9 mouse cellular contexts compared by ENCODE assay signal in the genomic region with DNA sequence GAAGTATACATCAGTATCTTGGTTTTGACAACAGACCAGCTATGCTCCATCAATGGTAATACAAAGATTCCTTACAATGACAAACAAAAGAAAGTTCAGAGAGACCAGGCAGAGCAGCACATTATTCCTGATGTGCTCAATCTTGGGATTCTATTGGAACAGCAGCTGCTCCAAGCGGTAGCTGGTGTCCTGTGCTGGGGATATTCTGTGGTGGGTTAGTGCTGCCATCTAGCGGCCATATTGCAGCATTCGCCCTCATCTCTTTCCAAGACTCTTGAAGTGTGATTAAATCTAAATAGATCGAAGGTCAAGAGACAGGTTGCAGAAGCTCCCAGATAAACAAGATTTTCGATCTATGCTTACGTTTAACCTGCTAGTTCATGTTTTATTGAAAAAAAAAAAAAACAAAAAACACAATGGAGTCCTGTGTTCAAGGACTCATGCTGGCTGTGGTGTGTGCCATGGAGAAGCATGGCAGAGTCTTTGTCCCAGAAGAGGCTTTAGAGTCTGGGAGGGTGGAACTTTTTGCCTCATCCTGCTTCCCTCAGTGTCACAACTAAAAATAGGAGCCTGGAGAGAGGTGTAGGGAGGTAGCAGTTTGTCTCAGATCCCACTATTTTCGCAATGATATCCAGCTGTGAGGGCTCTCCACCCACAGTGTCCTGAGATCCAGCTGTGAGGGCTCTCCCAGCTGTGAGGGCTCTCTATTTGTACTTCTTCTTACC.
DNase-seq lines count a peak whose midpoint lies in the region; ATAC-seq and TF ChIP-seq lines count a peak whose summit lies in the region.
"Had no signal": no experiment of that assay in that cellular context is flagged by ENCODE, and none has a peak within 500 bp of the region (broad histone marks: within the 10 kb centered on the region; RNA-seq: fewer than 3 reads in every experiment).

No protein-coding gene starts in this region.

- TF ChIP-seq EP300 in MEL (IDR thresholded peaks at IDR 0.05; ENCODE audit: low read depth in 1 of 2, low read length in 2 of 2) = no peak

- DNase-seq in MEL (ENCODE audit: low read depth, low spot score) = peak; percentile 60
- peak; percentile 92 for DNase-seq in brain, embryonic 14.5 days (ENCODE audit: low read depth)
- peak; percentile 78 for DNase-seq in heart, postnatal 4 days
- peak; percentile 65 for DNase-seq in layer of hippocampus, adult 9-10 months (ENCODE audit: low spot score)
- DNase-seq in lung, postnatal 36 days = peak; percentile 78
- peak; percentile 88 for DNase-seq in retina, postnatal 1 day

- ATAC-seq in erythroid progenitor cell, adult 5-6 weeks (replicated peaks; ENCODE audit: low FRiP score, poor library complexity, severe bottlenecking) = 0 out of 2 replicates have a peak, but pooled peaks have one; percentile 42
- no peak for ATAC-seq in activated CD4-positive, CD25-positive, alpha-beta regulatory T cell, adult 4 months

- peak; percentile 67 for TF ChIP-seq RAD21 in MEL (IDR thresholded peaks at IDR 0.05; ENCODE audit: low read depth, low read length)

- peak; percentile 70 to 83 (median 73) for TF ChIP-seq CTCF in MEL (IDR thresholded peaks at IDR 0.05 in 2 of 3, conservative IDR thresholded peaks at IDR 0.05 in 1 of 3; ENCODE audit: control insufficient read depth in 1 of 3, insufficient read depth in 1 of 3, low read depth in 2 of 3, low read length in 3 of 3, poor library complexity in 1 of 3, severe bottlenecking in 1 of 3)
- TF ChIP-seq CTCF in brain, embryonic 14.5 days (IDR thresholded peaks at IDR 0.05; ENCODE audit: borderline replicate concordance, extremely low read depth, insufficient read depth, insufficient read length) = peak; percentile 89

- no peaks in the 10 kb centered on the region for H3K9me3 ChIP-seq in MEL (replicated peaks; ENCODE audit: insufficient read depth, low read length)
- H3K9me3 ChIP-seq: liver, embryonic 15.5 days had no signal

- H3K79me2 ChIP-seq in MEL (ENCODE audit: control insufficient read depth, insufficient read depth, low read length, poor library complexity) = no peaks in the 10 kb centered on the region

- no peak overlapping the region for H3K4me3 ChIP-seq in MEL (ENCODE audit: control insufficient read depth in 1 of 2, insufficient read depth in 1 of 2, low read depth in 2 of 2, low read length in 2 of 2)
- H3K4me3 ChIP-seq: liver, embryonic 15.5 days had no signal

- no peaks in the 10 kb centered on the region for H3K4me1 ChIP-seq in MEL (ENCODE audit: control insufficient read depth in 1 of 2, insufficient read depth in 2 of 2, low read length in 2 of 2)
- H3K4me1 ChIP-seq: liver, embryonic 15.5 days had no signal

- H3K9ac ChIP-seq in MEL (ENCODE audit: control insufficient read depth, low read depth, low read length, poor library complexity, severe bottlenecking) = no peak overlapping the region
- H3K9ac ChIP-seq: liver, embryonic 15.5 days had no signal

- TF ChIP-seq POLR2A in MEL (IDR thresholded peaks at IDR 0.05; ENCODE audit: control insufficient read depth in 1 of 2, insufficient read depth in 1 of 2, low read depth in 1 of 2, low read length in 2 of 2, poor library complexity in 1 of 2) = no peak
- TF ChIP-seq POLR2A in brain, embryonic 14.5 days (IDR thresholded peaks at IDR 0.05; ENCODE audit: borderline replicate concordance, extremely low read depth, insufficient read depth, insufficient read length, poor library complexity, severe bottlenecking) = no peak

- H3K27me3 ChIP-seq in MEL (ENCODE audit: control insufficient read depth in 1 of 2, insufficient read depth in 2 of 2, low read length in 2 of 2) = no peaks in the 10 kb centered on the region
- H3K27me3 ChIP-seq: liver, embryonic 15.5 days had no signal

- H3K36me3 ChIP-seq in MEL (ENCODE audit: control insufficient read depth in 1 of 2, insufficient read depth in 2 of 2, low read length in 2 of 2) = no peaks in the 10 kb centered on the region
- H3K36me3 ChIP-seq: liver, embryonic 15.5 days had no signal

- no peak overlapping the region for H3K27ac ChIP-seq in MEL (ENCODE audit: control insufficient read depth, low read depth, low read length)
- H3K27ac ChIP-seq: liver, embryonic 15.5 days had no signal

TF ChIP-seq in MEL, 35 proteins besides CTCF, POLR2A, EP300 and RAD21:
- TF ChIP-seq GABPA (IDR thresholded peaks at IDR 0.05; ENCODE audit: low read depth, low read length) = no peak
- no peak for TF ChIP-seq ZMIZ1 (IDR thresholded peaks at IDR 0.05; ENCODE audit: low read depth, low read length)
- TF ChIP-seq NRF1 (IDR thresholded peaks at IDR 0.05; ENCODE audit: insufficient read depth, low read depth, low read length, poor library complexity, severe bottlenecking) = no peak
- TF ChIP-seq TCF12 (IDR thresholded peaks at IDR 0.05; ENCODE audit: low read depth, low read length) = no peak
- no peak for TF ChIP-seq MAZ (IDR thresholded peaks at IDR 0.05; ENCODE audit: low read depth, low read length)
- no peak for TF ChIP-seq KAT2A (conservative IDR thresholded peaks at IDR 0.05; ENCODE audit: low read depth, low read length)
- TF ChIP-seq POLR2AphosphoS2 (IDR thresholded peaks at IDR 0.05; ENCODE audit: low read length) = no peak
- peak; percentile 48 for TF ChIP-seq SMC3 (IDR thresholded peaks at IDR 0.05; ENCODE audit: low read depth, low read length)
- no peak for TF ChIP-seq RCOR1 (IDR thresholded peaks at IDR 0.05; ENCODE audit: low read depth, low read length)
- no peak for TF ChIP-seq ZKSCAN1 (IDR thresholded peaks at IDR 0.05; ENCODE audit: low read depth, low read length)
- peak; percentile 35; the same call in 1 of the 2 replicates for TF ChIP-seq ZC3H11A (IDR thresholded peaks at IDR 0.05; ENCODE audit: low read depth, low read length)
- TF ChIP-seq NELFE (IDR thresholded peaks at IDR 0.05; ENCODE audit: low read depth, low read length) = no peak
- TF ChIP-seq POLR2AphosphoS5 (IDR thresholded peaks at IDR 0.05; ENCODE audit: borderline replicate concordance, low read depth, low read length) = no peak
- no peak for TF ChIP-seq SIN3A (IDR thresholded peaks at IDR 0.05; ENCODE audit: low read length)
TF ChIP-seq in MEL: peak in this region for 2.
